9 mouse cellular contexts compared by ENCODE assay signal in genomic region chr1:36308451-36308901, GRCm38 (mm10). TPM values are rescaled to one million over a fixed set of nuclear protein-coding genes. Genes with fewer than 3 reads are reported as not detected.
DNase-seq lines count a peak whose midpoint lies in the region; ATAC-seq and TF ChIP-seq lines count a peak whose summit lies in the region.
"Had no signal": no experiment of that assay in that cellular context is flagged by ENCODE, and none has a peak within 500 bp of the region (broad histone marks: within the 10 kb centered on the region; RNA-seq: fewer than 3 reads in every experiment).

No protein-coding gene starts in this region.

- peaks cover 32% of the 10 kb centered on the region for H3K4me1 ChIP-seq in limb, embryonic 13.5 days

- no peaks in the 10 kb centered on the region for H3K36me3 ChIP-seq in limb, embryonic 13.5 days

- H3K9me3 ChIP-seq in limb, embryonic 13.5 days, result no peaks in the 10 kb centered on the region

- peak overlapping the region; percentile 92 for H3K4me2 ChIP-seq in limb, embryonic 13.5 days (replicated peaks)

- H3K27ac ChIP-seq in gastrocnemius, adult 2 months, result peak overlapping the region; percentile 98
- no peak overlapping the region for H3K27ac ChIP-seq in limb, embryonic 13.5 days

- ATAC-seq in granulocyte monocyte progenitor cell, adult 5-6 weeks (replicated peaks; ENCODE audit: poor library complexity, severe bottlenecking), result peak; percentile 8
- ATAC-seq in limb, embryonic 13.5 days (ENCODE audit: low FRiP score, low read depth), result no peak

- H3K9ac ChIP-seq in limb, embryonic 13.5 days, result peak overlapping the region; percentile 66

- DNase-seq in gastrocnemius, adult 2 months, result no peak
- DNase-seq in gastrocnemius, postnatal 25 days, result no peak
- DNase-seq in R1 (ENCODE audit: low read depth, low spot score), result peak; percentile 46
- peak; percentile 34 for DNase-seq in neural tube, embryonic 10.5 days (ENCODE audit: extremely low spot score, low spot score)
- no peak for DNase-seq in urinary bladder, adult 2 months (ENCODE audit: low spot score)
- no peak for DNase-seq in gastrocnemius, postnatal 10 days

- TF ChIP-seq CTCF in gastrocnemius, adult 2 months (IDR thresholded peaks at IDR 0.05), result no peak

- WGBS in limb, embryonic 13.5 days, result 6% methylated on average over 12 of the region's 12 CpGs

- peaks cover 24% of the 10 kb centered on the region for H3K27me3 ChIP-seq in limb, embryonic 13.5 days
- H3K27me3 ChIP-seq: Patski had no signal

- H3K4me3 ChIP-seq in gastrocnemius, adult 2 months, result peak overlapping the region; percentile 84
- peak overlapping the region; percentile 61 for H3K4me3 ChIP-seq in limb, embryonic 13.5 days

- intact Hi-C loops in gastrocnemius, adult 2 months (cut with DNase I), result no loop called here

RNA-seq across cellular contexts. Expression of gene Arid5a, which starts 0.9 kb away (rescaled TPM):
- 10 to 100 TPM in 1 of 2 experiments, 1 to 10 TPM in 1; 7.0 to 18.6 TPM for total RNA-seq in gastrocnemius, adult 2 months (2021)
- total RNA-seq in gastrocnemius, postnatal 25 days (2021), result 10 to 100 TPM in 1 of 2 experiments, 1 to 10 TPM in 1; 5.4 to 10.5 TPM
- 36.0 and 42.2 TPM in 2 replicates for total RNA-seq in granulocyte monocyte progenitor cell, adult 5-6 weeks (2014; fragmentation: Nextera tagmentation)
- total RNA-seq in granulocyte monocyte progenitor cell, adult 5-6 weeks (2017), result 33.7 and 33.9 TPM in 2 replicates
- polyA plus RNA-seq in limb, embryonic 13.5 days (2015; fragmentation: Nextera tagmentation; extraction: Ambion mirVana), result 6.7 and 9.2 TPM in 2 replicates
- polyA plus RNA-seq in urinary bladder, adult 2 months (2012; rRNA removed), result 7.4 and 8.1 TPM in 2 replicates
- 10 to 100 TPM; 15.5 to 16.4 TPM for total RNA-seq in gastrocnemius, postnatal 10 days (2021)

RNA-seq across cellular contexts. Expression of gene Neurl3, which starts 34.0 kb away (rescaled TPM):
- under 1 TPM; 0.41 to 0.59 TPM for total RNA-seq in gastrocnemius, adult 2 months (2021)
- total RNA-seq in gastrocnemius, postnatal 25 days (2021), result under 1 TPM; 0.51 to 0.88 TPM
- 9.8 and 13.1 TPM in 2 replicates for total RNA-seq in granulocyte monocyte progenitor cell, adult 5-6 weeks (2014; fragmentation: Nextera tagmentation)
- total RNA-seq in granulocyte monocyte progenitor cell, adult 5-6 weeks (2017), result 14.4 and 17.5 TPM in 2 replicates
- polyA plus RNA-seq in limb, embryonic 13.5 days (2015; fragmentation: Nextera tagmentation; extraction: Ambion mirVana), result 0.83 and 2.0 TPM in 2 replicates
- 10.2 and 12.5 TPM in 2 replicates for polyA plus RNA-seq in urinary bladder, adult 2 months (2012; rRNA removed)
- 1 to 10 TPM; 1.9 to 2.5 TPM for total RNA-seq in gastrocnemius, postnatal 10 days (2021)

Comparison
In these comparisons a context has a peak if more than half of its experiments do, and no peak if none do; other contexts are left out.
1. DNase-seq: peak in R1 (single experiment) and neural tube, embryonic 10.5 days (single experiment); none in gastrocnemius, adult 2 months (single experiment), gastrocnemius, postnatal 25 days (single experiment), urinary bladder, adult 2 months (single experiment) and gastrocnemius, postnatal 10 days (single experiment).